Mouse (Mus musculus): Measurements from ENCODE around the gene Btbd6.

- TF ChIP-seq POLR2A (IDR thresholded peaks at IDR 0.05; ENCODE audit: insufficient read depth, low read depth, low read length): no peak
- no peak for TF ChIP-seq CTCF (IDR thresholded peaks at IDR 0.05; ENCODE audit: insufficient read depth, low read depth, low read length)
These were observed 18.0 kb upstream of the Btbd6 start for GRCm38 (mm10) chr12:112958303-112958702.
